Mouse (Mus musculus) adrenal gland, adult 18-20 months (tissue): ENCODE data around the gene Gpt2. TPM values are rescaled to one million over a fixed set of nuclear protein-coding genes. Genes with fewer than 3 reads are reported as not detected.

Experiments used
- DNase-seq, 2 experiments: peaks; one replicate each; pipeline ENCODE4 v3.0.0; 2021 to 2022; ENCODE audit warnings: low spot score in 2 of 2
- total RNA-seq, 2 experiments: library from RNA; stranded (reverse); gene quantifications; 1 replicate in 1 of 2; 2 replicates in 1 of 2; pipeline ENCODE4 v1.2.3; 2021

The Gpt2 gene
- total RNA-seq, 2 experiments from 2014 or later = 74.5 to 255 TPM

DNA sequence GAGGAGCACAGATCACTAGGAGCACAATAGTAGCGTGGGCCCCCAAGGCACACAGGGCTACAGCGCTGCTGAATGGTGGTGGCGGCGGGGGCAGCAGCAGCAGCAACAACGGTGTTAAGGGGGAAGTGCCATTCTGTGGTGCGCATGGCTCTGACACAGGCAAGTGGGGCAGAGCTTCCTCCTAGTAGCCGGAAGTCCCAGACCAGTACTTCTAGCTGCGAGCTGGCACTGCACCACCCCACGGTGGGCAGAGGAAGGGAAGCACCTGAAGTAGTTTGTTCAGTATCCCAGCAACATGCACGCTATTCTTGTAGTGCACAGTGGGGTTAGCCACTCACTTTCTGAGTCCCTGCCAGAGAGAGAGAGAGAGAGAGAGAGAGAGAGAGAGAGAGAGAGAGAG is 10.5 kb upstream of the Gpt2 start:
- DNase-seq = no peak

DNA sequence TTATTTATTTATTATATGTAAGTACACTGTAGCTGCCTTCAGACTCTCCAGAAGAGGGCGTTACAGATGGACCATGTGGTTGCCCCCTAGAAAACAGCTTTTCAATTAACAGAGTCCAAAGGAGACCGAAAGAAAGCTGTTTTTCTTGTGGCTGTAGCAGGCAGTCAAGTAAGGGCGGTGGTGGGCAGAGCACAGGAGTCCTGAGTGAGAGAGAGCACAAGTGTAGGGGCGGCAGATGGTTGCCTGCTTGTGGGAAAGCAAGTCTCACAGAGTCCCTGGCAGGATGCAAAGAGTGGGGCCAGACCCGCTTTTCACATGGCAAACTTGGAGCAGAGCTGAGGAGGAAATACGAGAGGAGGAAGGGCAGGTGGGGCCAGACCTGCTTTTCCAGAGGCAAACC is 9.9 kb upstream of the Gpt2 start:
- DNase-seq = no peak

DNA sequence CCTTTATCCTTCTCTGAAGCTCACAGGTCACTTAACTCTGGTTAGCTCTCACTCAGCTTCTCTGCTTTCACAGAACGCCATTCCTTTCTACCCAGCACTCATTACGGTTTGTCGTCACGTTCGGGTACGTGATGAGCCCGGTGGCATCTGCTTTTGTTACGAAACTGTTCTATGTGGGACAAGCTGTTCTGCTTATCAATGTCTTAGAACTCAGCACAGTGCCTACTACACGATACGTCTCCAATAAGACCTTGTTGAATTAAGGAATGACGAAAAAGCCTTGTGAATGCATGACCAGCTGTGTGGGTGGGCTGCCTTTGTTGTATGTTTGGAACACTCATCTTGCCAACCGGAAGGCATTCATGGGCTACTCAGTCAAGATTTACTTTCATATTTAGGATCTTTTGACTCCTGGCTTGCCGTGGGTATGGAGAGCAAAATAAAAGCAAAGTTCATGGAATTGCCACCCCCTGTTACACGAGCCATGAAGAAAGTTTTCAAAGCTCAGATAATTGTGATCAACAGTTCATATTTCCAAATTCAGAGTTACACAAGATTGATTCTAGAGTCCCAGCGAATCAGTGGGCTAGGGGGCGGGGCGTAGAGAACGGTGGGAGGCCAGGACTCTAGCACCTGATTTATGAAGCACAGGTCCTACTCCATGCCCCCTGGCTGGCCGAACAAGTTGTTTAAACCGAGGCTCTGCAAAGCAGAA is 4.3 kb upstream of the Gpt2 start:
- DNase-seq = no peak

DNA sequence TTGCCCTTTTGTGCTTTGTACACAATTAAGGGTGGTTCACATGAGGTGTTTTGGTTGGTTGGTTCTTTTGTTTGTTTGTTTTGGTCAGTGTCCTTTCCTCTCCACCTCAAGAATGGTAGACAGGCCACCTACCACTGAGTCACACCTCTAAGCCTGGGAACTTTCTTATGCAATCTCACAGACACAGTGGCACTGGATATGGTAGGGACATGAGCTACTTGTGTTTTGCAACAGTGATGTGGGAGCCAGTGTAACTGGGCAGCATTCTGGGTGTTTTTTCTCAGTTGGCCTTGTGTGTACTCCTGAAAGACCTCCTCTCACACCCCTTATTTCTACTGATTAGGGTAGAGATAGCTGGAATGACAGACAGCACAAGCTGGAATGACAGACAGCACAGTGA is 3.7 kb upstream of the Gpt2 start:
- no peak for DNase-seq

DNA sequence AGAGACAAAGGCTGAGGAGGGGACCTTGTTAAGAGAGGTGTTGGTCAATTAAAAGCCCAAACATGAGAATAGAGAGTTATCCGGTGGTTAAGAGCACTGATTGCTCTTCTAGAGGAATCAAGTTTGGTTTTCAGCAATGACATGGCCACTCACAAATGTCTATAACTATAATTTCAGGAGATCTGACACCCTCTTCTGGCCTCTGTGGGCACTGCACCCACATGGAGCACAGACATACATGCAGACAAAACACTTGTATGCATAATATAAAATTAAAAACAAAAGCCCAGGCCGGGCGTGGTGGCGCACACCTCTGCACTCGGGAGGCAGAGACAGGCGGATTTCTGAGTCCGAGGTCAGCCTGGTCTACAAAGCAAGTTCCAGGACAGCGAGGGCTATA is 2.8 kb upstream of the Gpt2 start:
- DNase-seq = no peak

DNA sequence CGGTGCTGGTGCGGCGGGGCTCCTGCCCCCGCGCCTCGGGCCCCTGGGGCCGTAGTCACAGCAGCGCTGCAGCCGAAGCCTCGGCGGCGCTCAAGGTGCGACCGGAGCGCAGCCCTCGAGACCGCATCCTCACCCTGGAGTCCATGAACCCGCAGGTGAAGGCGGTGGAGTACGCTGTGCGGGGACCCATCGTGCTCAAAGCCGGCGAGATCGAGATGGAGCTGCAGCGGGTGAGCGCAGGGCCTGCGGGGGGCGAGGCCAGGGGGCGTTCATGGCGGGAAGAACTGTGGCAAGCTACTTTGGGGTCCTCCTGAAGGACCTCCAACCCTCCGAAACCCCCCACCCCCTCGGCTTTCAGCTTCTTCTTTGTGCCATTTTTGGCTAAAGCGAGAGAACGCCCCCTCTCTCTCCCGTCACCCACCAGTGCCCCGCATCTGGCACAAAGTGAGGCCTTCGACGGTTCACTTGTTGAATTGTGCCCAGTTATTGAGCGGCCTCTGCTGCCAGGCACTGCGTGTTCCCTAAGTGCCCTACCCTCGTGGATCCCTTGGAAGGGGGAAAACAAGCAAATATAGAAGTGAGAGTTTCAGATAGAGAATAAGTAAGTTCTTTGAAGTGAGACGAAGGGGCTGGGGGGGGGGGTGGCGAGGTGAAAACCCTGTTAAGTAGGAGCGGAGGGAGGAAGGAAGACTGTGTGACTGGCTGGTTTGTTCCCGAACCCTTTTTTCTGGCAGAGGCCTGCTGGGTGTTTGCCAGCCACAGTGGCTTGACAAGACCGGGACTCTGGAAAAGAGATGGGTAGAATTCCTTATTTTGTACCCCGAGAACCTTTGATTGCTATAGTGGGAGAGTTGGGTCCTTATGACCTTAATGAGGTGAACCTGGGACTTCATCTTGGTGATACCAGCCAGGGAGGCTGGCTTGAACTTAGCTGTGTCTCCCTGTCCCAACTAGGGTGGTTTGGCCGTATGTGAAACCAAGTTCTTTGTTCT is 860 bp downstream of the Gpt2 start:
- DNase-seq = no peak

DNA sequence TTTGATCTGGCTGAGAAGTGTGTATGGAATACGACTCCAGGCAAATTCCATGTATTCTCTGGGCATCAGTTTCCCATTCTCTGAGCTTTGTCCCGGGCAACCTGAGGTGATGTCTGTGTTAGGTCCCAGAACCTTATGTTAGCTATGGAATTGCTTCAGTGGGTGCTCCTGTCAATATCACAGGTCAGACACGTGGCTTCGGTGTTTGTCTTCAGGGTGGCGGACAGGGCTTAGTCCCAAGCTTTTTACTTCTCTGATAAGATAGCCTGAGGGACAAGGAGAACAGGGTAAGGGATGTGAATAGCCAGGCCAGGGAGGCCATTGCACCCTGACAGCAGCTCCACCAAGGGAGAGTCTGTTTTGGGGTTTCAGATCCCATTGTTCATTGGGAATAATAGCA is 3.7 kb downstream of the Gpt2 start:
- DNase-seq = no peak

DNA sequence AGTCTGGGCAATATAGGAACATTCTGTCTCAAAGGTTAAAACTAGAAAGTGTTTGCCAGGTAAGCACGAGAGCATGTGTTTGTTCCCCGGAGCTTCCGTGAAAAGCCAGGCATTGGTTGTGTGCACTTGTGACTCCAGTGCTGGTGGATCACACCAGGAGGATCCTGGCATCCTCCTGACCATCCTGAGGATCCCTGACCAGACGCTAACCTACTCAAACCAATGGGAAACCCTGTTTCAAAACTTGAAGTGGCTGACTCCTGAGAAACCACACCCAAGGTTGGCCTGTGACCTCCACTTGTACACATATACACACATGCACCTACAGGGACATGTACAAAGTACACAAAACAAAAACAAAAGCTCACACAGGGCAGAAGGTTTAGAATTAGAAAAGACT is 4.4 kb downstream of the Gpt2 start:
- no peak for DNase-seq

DNA sequence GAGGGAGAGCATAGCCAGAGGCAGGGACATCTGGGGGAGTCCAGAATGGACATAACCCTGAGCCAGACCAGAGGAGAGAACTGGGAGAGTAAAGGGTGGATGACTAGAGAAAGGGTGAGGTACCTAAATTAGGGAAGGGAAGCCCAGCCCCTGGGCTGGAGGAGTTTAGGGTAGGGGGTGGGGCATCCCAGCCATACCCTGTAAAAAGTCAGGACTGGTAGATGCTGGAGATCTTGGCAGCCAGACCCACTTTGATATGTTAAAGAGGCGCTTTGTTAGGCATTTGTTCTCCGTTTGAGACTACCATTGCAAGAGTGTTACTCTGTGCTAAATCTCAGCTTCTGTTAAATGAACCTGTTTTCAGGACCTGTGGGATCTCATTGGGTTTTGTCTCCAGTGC is 6.2 kb downstream of the Gpt2 start:
- DNase-seq = no peak

DNA sequence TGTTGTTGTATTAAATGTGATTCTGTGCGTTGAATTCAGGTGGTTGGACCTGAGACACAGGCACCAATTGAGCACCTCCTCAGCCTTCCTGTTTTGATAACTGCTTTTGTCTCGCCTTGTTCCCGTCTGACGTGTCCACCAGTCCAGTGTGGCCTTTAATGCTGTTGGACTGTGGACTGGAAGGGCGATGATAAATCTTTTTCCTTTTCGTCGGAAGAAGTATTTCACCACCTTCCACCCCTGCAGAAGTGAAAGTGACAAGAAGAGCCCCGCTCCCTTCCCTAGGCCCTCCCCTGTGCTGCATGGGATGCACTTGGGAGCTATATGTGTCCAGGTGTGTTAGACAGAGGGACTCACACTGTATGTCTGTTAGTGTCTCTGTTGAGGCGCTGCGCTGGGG is 8.1 kb downstream of the Gpt2 start:
- no peak for DNase-seq

DNA sequence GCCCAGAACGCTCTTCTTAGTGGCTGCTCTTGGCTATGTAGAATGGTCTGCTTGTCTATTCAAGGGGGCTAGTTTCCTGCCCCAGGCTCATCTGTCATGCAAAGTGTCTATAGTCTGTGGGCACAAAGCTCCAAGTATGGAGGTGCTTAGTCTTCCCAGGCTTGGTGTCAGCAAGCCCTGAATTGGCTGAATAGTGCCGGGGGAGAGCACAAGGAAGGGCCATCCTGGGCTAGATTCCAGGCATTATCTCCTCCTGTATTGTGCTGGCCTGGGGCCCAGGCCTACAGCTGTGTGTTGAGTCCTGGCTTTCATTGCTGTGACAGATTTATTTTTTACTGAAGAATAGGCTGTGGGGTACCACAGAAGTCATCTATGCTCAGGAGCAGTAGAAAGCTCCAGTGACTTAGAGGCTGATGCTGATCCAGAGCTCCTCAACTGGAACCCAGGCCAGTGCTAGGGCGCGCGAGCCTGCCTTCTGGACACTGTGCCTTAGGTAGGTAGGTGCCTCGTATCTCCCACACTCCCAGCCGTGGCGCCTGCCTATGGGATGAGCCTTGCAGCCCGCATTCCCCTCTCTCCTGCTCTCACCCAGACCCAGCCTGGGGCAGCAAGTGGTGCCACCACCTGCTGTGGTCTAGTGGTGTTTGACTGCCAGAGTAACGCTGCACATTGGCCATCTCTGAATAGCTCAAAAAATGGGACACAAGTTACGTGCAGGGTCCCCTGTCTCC is 8.7 kb downstream of the Gpt2 start:
- DNase-seq = no peak

DNA sequence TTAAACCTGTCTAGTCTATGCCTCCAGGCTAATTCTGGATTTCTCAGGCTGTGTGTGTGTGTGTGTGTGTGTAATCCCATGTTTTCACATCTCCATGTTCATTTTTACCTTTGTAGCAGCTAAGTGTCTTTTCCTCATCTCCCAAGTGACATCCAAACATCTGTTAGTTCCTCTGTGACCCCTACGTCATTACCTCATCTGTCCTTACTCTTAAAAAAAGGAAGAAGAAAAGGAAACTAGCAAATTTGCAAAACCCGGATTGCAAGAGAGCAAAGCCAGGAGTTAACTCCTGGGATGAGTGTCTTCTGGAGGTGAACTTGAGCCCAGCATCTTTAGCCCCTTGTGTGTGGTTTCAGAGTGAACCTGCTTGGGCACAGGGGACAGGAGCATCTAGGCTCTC is 10.0 kb downstream of the Gpt2 start:
- no peak for DNase-seq

DNA sequence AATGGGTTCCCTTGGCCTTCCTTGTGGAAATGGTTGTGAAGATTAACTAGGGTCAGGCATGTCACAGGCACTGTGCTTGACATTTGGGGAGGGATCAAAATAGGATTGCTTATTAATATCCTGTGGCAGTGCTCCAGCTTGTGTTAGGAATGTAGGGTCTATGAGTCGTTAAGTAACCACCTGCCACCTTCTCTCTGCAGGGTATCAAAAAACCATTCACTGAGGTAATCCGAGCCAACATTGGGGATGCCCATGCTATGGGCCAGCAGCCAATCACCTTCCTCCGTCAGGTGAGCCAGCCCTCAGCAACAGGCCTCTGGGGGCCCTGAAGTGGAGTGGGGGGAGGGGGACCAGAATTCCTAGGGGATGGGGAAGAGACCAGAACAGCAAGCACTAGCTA is 10.7 kb downstream of the Gpt2 start:
- DNase-seq = no peak

DNA sequence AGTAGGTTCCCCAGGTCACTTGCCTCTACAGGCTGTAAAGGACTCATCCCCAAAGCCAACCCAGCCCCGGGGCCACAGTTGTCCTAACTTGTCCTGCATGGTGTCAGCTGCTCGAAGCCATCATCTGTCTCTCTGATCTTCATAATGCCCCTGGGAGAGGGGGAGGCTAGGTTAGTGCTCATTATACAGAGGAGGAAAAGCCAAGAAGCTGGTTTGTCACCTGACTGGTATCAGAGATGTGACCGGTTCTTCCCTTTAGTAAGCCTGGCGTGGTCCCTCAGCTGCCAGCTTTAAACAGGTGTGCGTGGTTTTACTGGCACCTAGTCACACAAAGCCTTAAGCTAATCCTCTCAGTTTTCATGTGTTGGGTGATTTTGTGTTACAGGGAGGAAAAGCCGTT is 12.3 kb downstream of the Gpt2 start:
- DNase-seq = no peak

DNA sequence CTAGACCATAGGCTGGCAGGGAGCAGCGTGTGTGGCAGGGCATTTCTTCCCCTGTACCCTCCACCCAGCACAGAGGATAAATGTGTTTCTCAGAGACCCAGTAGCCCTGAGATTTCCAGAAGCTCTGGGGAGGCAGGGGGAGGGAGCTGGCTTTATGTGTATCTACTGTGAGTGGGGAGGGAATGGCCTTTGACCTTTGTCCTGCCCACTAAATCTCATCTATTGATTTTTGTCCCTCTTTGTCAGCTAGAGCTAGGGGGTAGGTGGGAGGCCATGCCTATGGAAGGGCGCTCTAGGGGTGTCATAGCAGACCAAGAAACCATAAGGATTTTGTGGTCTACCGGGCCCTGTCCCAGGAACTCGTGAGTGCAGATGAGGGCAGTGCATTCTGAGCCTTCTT is 14.2 kb downstream of the Gpt2 start:
- DNase-seq = no peak

DNA sequence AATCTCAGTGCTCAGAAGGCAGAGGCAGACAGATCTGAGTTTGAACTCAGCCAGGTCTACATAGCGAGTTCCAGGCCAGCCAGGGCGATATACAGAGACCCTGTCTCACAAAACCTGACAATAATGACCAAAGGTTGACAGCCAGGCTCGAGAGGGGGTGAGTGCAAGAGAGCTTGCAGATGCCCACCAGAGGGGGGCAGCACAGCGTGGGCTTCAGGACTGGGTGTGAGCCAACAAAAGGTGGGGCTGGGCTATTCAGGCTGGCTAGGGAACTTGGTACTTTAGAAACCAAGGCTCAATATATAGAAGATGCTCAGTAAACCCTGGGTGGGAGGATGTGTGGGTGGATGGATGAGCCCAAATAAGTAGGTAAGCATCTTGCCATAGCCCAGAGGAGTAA is 16.3 kb downstream of the Gpt2 start:
- DNase-seq = no peak

DNA sequence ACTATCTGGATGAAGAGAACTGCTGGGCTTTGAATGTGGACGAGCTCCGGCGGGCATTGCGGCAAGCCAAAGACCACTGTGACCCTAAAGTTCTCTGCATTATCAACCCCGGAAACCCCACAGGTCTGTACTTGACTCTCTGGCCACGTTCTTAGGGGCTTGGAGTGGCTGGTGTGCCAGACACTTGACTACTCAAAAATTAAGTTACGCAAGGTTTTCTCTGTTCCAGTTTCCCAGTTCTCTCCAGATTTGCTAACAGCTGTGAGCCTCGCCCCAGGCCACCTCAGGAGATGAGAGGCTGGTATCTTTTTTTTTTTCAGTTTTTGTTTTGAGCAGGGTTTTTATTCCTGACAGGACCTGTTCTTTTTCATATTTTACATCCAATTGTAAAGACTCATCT is 19.9 kb downstream of the Gpt2 start:
- DNase-seq = no peak

DNA sequence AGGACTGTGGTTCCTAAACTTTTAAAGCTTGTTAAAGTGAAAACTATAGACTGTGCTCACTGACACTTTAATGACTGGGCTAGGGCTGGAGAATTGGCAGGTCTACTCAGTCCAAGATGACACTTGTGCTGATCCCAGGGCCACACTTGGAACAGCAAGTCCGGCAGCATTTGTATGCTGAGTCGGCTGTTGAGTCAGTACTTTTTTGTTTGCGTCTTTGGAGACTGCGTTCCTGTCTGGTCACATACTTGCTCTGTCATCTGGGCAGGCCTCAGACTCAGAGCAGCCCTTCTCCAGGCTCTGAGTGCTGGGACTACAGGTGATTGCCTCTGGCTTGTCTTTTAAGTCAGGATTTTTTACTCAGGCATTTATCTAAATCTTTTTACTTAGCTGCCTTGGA is 20.9 kb downstream of the Gpt2 start:
- no peak for DNase-seq

DNA sequence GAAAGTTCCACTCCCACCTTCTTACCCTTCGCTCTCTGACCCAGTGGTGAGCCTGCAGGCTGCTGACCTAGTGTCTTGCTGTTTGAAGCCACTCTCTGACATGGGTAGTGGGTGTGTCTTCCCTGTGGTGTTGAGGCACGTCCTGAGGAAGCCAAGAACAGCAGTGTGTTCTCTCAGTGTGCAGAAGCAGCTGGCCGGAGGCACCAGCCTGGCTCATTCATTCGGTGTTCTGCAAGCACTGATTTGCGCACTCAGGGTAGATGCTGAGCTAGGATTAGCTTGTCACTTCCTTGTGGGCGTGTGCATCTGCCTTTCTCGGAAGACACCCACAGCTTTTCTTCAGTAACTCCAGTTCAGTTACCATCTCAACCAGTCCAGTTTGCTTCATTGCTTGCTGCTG is 23.0 kb downstream of the Gpt2 start:
- no peak for DNase-seq

DNA sequence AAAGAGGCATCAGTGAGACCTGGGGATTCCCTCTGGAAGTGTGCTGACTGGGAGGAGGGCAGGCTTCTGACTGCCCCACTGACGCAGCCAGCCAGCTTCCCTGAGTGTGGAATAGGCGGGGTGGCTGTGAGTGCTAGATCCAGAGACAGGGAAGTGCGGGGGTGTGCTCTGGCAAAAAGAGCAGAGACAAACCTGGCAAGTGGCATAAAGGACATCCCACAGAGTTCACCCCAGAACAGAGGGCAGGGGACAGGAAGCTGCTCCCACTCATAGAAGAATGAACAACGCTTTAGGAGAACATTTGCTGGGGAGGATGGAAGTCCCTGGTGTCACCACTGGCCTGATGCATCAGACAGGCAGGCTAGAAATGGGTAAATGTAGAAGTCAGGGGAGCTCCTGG is 25.0 kb downstream of the Gpt2 start:
- DNase-seq = no peak

DNA sequence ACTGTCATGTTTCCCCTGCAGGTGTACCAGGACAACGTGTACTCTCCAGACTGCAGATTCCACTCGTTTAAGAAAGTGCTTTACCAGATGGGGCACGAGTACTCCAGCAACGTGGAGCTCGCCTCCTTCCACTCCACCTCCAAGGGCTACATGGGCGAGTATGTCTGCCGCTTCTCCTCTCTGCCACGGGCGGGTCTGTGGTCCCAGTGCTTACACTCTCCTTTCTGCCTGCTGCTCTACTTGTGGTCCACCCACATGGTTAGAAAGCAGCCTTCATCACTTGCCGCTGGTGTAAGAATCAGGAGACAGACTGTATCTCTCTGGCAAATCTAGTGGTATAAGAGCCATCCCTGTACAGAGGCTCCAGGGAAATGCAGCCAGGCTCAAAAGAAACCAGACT is 25.6 kb downstream of the Gpt2 start:
- no peak for DNase-seq

DNA sequence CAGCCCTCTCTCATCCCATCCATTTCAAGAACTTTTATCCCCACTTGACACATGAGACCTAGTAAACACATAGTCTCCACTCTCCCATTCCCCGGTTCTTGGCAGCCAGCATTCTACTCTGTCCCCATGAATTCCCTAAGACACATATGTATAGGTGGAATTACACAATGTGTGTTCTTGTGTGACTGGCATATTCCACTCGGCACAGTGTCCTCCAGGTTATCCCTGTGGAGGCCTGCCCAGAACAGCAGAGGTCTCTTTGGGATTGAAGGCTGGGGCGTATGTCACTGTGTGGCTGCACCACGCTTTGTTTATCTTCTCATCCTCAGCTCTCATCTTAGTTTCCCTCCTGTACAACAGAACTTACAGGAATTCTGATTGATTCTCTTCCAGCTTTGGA is 28.2 kb downstream of the Gpt2 start:
- no peak for DNase-seq
